Mouse (Mus musculus) stomach, embryonic 16.5 days (tissue): ENCODE data around the gene Zxdb. TPM values are rescaled to one million over a fixed set of nuclear protein-coding genes. Genes with fewer than 3 reads are reported as not detected.
"Not testable (repeated sequence)": the region's sequence is repeated elsewhere in the genome, so short reads cannot be mapped to it uniquely, and the experiment has no call there.

ENCODE experiments used
- ATAC-seq: fragments of 200-750 bp; cut with Nextera tagmentation; 2 replicates; pipeline ENCODE4 v1.8.0; 2017; ENCODE audit warnings: moderate number of reproducible peaks, moderate TSS enrichment; ENCODE audit not compliant: insufficient read depth, low FRiP score
- H3K27ac ChIP-seq: fragments of 300-500 bp; sonication (generic); 2 replicates; pipeline ENCODE4 v1.5.1; 2014; ENCODE audit warnings: low read length
- H3K27me3 ChIP-seq: fragments of 300-500 bp; sonication (generic); 2 replicates; pipeline ENCODE4 v1.6.1; 2014; ENCODE audit warnings: low read length, control low read depth, mixed read lengths; ENCODE audit not compliant: control insufficient read depth, insufficient read depth
- H3K36me3 ChIP-seq: fragments of 300-500 bp; sonication (generic); 2 replicates; pipeline ENCODE4 v1.6.1; 2014; ENCODE audit warnings: low read length; ENCODE audit not compliant: control insufficient read depth, insufficient read depth
- H3K4me1 ChIP-seq: fragments of 300-500 bp; sonication (generic); 2 replicates; pipeline ENCODE4 v1.6.1; 2014; ENCODE audit warnings: low read length, control low read depth, mixed read lengths; ENCODE audit not compliant: control insufficient read depth, insufficient read depth
- H3K4me2 ChIP-seq: fragments of 300-500 bp; sonication (generic); 2 replicates; pipeline ENCODE4 v1.6.1; 2014; ENCODE audit warnings: low read depth, low read length, mixed read lengths
- H3K4me3 ChIP-seq: fragments of 300-500 bp; sonication (generic); replicated peaks from 2 replicates; pipeline ENCODE4 v1.5.1; 2014; ENCODE audit warnings: mild to moderate bottlenecking, low read length
- H3K9ac ChIP-seq: fragments of 300-500 bp; sonication (generic); 2 replicates; pipeline ENCODE4 v1.6.1; 2014; ENCODE audit warnings: low read length
- H3K9me3 ChIP-seq: fragments of 300-500 bp; sonication (generic); replicated peaks from 2 replicates; pipeline ENCODE4 v1.6.1; 2016; ENCODE audit warnings: low read length, control low read depth; ENCODE audit not compliant: control insufficient read depth
- WGBS: fragments of 180-500 bp; shearing (Covaris S2); extraction: QIAGEN DNeasy Blood & Tissue Kit; methylation state at CpG from one replicate; pipeline ENCODE4 v1.1.7; 2014; 5-methylcytosine and 5-hydroxymethylcytosine counted together
- polyA plus RNA-seq: library from polyadenylated mRNA; unstranded; fragments of >200 nt; fragmentation: Nextera tagmentation; extraction: Ambion mirVana; gene quantifications from 2 replicates; pipeline ENCODE4 v1.2.1, GENCODE M21; 2015

The Zxdb gene
- 1.1 and 1.2 TPM in 2 replicates for polyA plus RNA-seq

GRCm38 (mm10) chrX:94724192-94724971 is at the start of gene Zxdb:
TSS of gene Zxdb (plus strand) at chrX:94724569.
- H3K4me3 ChIP-seq = 0 out of 2 replicates have a peak within 1 kb of the TSS, but pooled peaks have one; percentile 25
- no CpG with 5 or more reads among the region's 60 CpGs for WGBS
- H3K4me2 ChIP-seq = not testable (repeated sequence)

GRCm38 (mm10) chrX:94674977-94675376 is 49.4 kb upstream of the Zxdb start:
- H3K4me3 ChIP-seq = no peak overlapping the region
- no peaks in the 10 kb centered on the region for H3K27me3 ChIP-seq
- no peak overlapping the region for H3K4me2 ChIP-seq
- no peaks in the 10 kb centered on the region for H3K36me3 ChIP-seq
- no peaks in the 10 kb centered on the region for H3K4me1 ChIP-seq
- ATAC-seq = no peak
- no peak overlapping the region for H3K27ac ChIP-seq
- WGBS = 38% methylated on average over 4 of the region's 4 CpGs
- no peak overlapping the region for H3K9ac ChIP-seq
- no peaks in the 10 kb centered on the region for H3K9me3 ChIP-seq

More at GRCm38 (mm10) chrX:94724192-94724971, at the start of gene Zxdb:
- H3K27me3 ChIP-seq, H3K4me1 ChIP-seq, H3K9me3 ChIP-seq, H3K9ac ChIP-seq, H3K36me3 ChIP-seq, H3K27ac ChIP-seq: not testable (repeated sequence)
- peak; percentile 67; the same call in 1 of the 2 replicates for ATAC-seq

GRCm38 (mm10) chrX:94681581-94681980 is 42.8 kb upstream of the Zxdb start:
- no CpG with 5 or more reads among the region's 2 CpGs for WGBS
- ATAC-seq, H3K9ac ChIP-seq: not testable (repeated sequence)

GRCm38 (mm10) chrX:94689593-94689992 is 34.8 kb upstream of the Zxdb start:
- H3K36me3 ChIP-seq, H3K4me3 ChIP-seq, H3K9me3 ChIP-seq, H3K27me3 ChIP-seq, H3K27ac ChIP-seq, H3K9ac ChIP-seq, H3K4me1 ChIP-seq, H3K4me2 ChIP-seq: not testable (repeated sequence)
- peak; percentile 50; the same call in 1 of the 2 replicates for ATAC-seq
- WGBS = 85% methylated on average over 5 of the region's 5 CpGs

More at GRCm38 (mm10) chrX:94681581-94681980, 42.8 kb upstream of the Zxdb start:
- H3K9me3 ChIP-seq, H3K36me3 ChIP-seq, H3K4me1 ChIP-seq, H3K4me3 ChIP-seq, H3K27me3 ChIP-seq, H3K4me2 ChIP-seq, H3K27ac ChIP-seq: not testable (repeated sequence)

- H3K4me2 ChIP-seq, H3K27ac ChIP-seq, H3K36me3 ChIP-seq, ATAC-seq, H3K4me3 ChIP-seq, H3K9me3 ChIP-seq, H3K9ac ChIP-seq, H3K27me3 ChIP-seq, H3K4me1 ChIP-seq: not testable (repeated sequence)
- 69% methylated on average over 6 of the region's 7 CpGs for WGBS
These were observed 17.7 kb upstream of the Zxdb start for GRCm38 (mm10) chrX:94706676-94707075.

- ATAC-seq, H3K4me3 ChIP-seq, H3K36me3 ChIP-seq, H3K4me1 ChIP-seq, H3K9ac ChIP-seq, H3K27me3 ChIP-seq, H3K9me3 ChIP-seq, H3K4me2 ChIP-seq, H3K27ac ChIP-seq: not testable (repeated sequence)
- WGBS = no CpG with 5 or more reads among the region's 3 CpGs
These were observed 14.6 kb upstream of the Zxdb start for GRCm38 (mm10) chrX:94709752-94710151.

GRCm38 (mm10) chrX:94724972-94725569 is 702 bp downstream of the Zxdb start:
- 0 out of 2 replicates have a peak overlapping the region, but pooled peaks have one; percentile 25 for H3K4me3 ChIP-seq

GRCm38 (mm10) chrX:94725627-94726083 is 1.3 kb downstream of the Zxdb start:
- peak; percentile 61; the same call in 1 of the 2 replicates for ATAC-seq
- H3K4me2 ChIP-seq, H3K4me3 ChIP-seq, H3K9ac ChIP-seq, H3K9me3 ChIP-seq, H3K27ac ChIP-seq, H3K4me1 ChIP-seq, H3K27me3 ChIP-seq, H3K36me3 ChIP-seq: not testable (repeated sequence)
- WGBS = no CpG with 5 or more reads among the region's 41 CpGs

More at GRCm38 (mm10) chrX:94724972-94725569, 702 bp downstream of the Zxdb start:
- H3K9ac ChIP-seq, H3K4me2 ChIP-seq, H3K4me1 ChIP-seq, H3K27ac ChIP-seq, H3K27me3 ChIP-seq, H3K9me3 ChIP-seq, H3K36me3 ChIP-seq: not testable (repeated sequence)
- 29% methylated on average over 6 of the region's 102 CpGs for WGBS
- ATAC-seq = peak; percentile 70; the same call in 1 of the 2 replicates

GRCm38 (mm10) chrX:94731596-94731995 is 7.2 kb downstream of the Zxdb start:
- H3K4me1 ChIP-seq = no peaks in the 10 kb centered on the region
- H3K9ac ChIP-seq = no peak overlapping the region
- no peaks in the 10 kb centered on the region for H3K36me3 ChIP-seq
- H3K4me3 ChIP-seq = no peak overlapping the region
- H3K27me3 ChIP-seq = no peaks in the 10 kb centered on the region
- no peak for ATAC-seq
- H3K4me2 ChIP-seq = no peak overlapping the region
- H3K27ac ChIP-seq = no peak overlapping the region
- no peaks in the 10 kb centered on the region for H3K9me3 ChIP-seq
